Mouse (Mus musculus) thymus, adult 2 months (tissue): ENCODE results near the gene Tmem211.

ENCODE experiments used
- CTCF ChIP-seq: fragments of 200-500 bp; IDR thresholded peaks from 2 replicates; pipeline ENCODE4 v1.5.1; 2012; ENCODE audit warnings: mild to moderate bottlenecking, control low read depth, low read length, moderate library complexity, borderline replicate concordance; ENCODE audit not compliant: control insufficient read depth, poor library complexity, insufficient read depth; ENCODE audit errors: extremely low read depth
- POLR2A ChIP-seq: fragments of 200-500 bp; IDR thresholded peaks from 2 replicates; pipeline ENCODE4 v1.6.1; 2012; ENCODE audit warnings: mild to moderate bottlenecking, low read length, control low read depth, moderate library complexity; ENCODE audit not compliant: control insufficient read depth, poor library complexity, insufficient read depth; ENCODE audit errors: extremely low read depth

DNA sequence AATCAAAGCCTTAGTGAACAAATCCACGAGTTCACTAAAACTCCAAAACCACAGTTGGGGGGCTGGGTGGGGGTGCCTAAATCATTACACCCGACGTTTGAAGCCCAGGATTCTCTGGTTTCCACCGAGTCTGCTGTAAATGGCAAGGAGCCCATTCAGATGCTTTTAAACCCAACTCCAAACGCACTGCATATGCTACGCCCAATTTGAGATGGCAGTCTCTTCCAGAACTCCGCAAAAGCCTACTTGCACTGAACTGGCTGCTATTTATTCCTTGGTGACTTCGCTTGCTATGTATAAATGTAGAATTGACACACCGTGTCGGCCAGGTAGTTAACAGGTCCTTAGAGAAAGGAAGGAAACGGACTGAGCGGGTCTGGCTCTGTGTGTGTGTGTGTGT lies 31.3 kb upstream of the Tmem211 start:
- TF ChIP-seq CTCF (no peak), POLR2A (no peak)
